Mouse (Mus musculus) cerebral cortex, adult 2 months (tissue): Measurements from ENCODE around the gene Tsr1.

ENCODE experiments used
- WGBS: fragments of 180-500 bp; shearing (Covaris S2); methylation state at CpG from one replicate; pipeline ENCODE4 v1.1.7; 2018; 5-methylcytosine and 5-hydroxymethylcytosine counted together

The Tsr1 gene

DNA sequence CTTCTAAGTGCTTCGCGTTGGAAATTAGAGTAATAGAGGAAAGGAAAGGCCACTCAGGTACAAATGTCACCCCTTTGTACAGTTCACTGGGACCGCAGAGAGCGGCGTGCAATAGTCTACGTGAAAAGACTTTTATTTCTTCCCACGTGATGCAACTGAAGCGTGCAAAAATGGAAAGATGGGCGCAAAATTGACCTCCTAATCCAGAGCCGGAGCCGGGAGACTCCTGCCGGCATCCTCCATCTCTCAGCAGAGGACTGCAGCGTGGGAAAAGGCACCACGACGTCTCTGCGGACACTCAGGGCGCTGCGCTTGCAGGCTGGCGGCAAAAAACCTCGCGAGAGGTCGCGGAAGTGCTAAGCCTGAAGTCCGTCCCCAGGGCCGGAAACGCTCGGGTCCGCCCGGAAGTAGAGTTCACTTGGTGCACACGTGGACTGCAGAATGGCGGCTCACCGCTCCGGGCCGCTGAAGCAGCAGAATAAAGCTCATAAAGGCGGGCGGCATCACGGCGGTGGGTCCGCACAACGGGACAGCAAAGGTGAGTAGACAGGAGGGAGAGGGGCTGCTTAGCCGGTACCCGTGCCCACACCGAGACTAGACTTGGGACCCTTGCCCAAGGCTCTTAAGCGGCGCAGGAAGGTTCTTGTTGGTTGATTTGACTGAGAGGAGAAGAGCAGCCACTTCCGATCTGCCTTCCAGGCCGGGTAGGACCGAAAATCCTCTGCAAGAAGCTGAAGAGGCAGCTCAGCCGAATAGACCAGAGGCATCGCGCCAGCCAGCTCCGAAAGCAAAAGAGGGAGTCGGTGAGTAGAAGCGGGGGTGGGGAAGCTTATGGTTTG is at the start of gene Tsr1:
Gene Tsr1, plus strand, starts transcription at position 394 of the 839 bp plus-strand sequence.
- WGBS = under 1% methylated on average over 54 of the region's 54 CpGs

GRCm38 (mm10) chr11:74850998-74851661 is 46.7 kb upstream of the Tsr1 start:
- WGBS = 75% methylated on average over 14 of the region's 14 CpGs

GRCm38 (mm10) chr11:74857756-74858155 is 40.1 kb upstream of the Tsr1 start:
- WGBS = 90% methylated on average over 9 of the region's 9 CpGs

DNA sequence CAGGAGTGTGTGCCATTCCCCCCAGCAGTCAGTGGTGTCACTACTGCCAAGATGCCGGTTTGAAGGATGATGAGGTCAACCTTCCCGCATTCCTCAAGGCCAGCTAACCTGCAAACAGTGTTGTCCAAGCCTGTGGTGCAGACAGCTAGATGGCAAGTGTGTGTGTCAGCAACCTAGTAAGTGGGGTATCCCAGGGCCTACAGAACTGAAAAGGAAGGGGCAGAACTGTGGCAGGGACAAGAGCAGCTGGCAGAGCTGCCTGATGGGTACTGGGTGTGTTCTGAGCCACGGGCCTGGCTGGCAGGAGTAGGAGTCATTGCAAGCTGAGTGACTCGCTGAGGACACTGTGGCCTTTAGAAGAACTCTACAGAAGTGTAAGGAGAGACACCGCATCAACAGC is 35.7 kb upstream of the Tsr1 start:
- whole genome bisulfite sequencing = 78% methylated on average over 5 of the region's 5 CpGs

GRCm38 (mm10) chr11:74863471-74863870 is 34.4 kb upstream of the Tsr1 start:
- 36% methylated on average over 11 of the region's 11 CpGs for WGBS

DNA sequence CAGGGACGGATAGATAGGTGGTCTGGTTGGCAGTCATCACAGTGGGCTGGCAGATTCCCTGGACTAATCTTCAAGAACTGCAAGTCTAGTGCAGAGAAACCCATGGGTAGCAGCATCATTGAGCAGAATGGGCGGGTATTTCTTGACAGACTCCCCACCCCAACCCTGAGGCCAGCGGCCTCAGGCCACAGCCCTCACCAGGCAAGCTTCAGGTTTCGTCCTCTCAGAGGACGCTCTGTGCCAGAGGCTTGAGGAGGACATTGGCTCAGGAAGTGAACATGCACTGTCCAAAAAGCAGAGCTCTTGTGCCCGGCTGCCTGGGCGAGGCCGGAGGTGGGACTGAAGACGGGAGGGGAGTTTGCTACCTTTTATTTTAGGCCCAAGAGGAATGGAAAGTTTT is 33.5 kb upstream of the Tsr1 start:
- WGBS = 91% methylated on average over 9 of the region's 9 CpGs

DNA sequence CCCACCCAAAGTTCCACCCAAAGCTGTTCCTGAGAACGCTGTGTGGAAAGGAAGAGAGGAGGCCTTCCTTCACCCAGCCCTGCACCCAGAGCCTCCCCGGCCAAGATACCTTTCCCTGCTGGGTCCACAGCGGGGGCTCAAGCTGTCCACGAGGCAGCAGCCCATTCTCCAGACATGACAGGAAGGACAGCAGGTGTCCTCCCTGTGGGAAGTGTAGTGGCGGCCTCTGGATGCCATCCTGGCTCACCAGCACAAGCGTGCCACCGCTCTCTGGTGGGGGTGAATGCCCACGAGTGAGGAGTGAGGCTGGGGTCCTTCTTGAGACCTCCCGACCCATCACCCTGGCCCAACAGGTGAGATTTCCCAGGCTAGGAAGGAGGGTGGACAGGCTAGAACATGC is 32.6 kb upstream of the Tsr1 start:
- WGBS = 81% methylated on average over 9 of the region's 9 CpGs

DNA sequence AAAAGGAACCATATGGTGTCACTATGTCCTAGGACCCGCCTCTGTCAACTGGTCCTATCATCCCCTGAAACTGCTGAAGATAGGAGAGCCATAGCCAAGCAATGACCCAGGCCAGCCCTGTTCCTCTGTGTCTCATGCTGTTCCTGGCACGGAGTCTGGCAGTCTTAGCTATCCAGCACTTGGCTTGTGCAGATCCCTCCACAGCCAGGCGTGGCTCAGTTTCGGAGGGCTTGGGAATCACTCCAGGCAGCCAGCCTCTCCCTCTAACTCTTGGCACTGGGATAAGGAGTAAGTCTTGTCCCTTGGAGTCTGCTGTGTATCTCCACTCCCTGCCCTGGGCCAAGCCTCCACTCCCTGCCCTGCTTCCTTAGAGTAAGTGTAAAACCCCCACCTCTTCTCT is 31.2 kb upstream of the Tsr1 start:
- WGBS = 41% methylated on average over 4 of the region's 4 CpGs

GRCm38 (mm10) chr11:74867181-74867580 is 30.7 kb upstream of the Tsr1 start:
- WGBS = 59% methylated on average over 2 of the region's 2 CpGs

DNA sequence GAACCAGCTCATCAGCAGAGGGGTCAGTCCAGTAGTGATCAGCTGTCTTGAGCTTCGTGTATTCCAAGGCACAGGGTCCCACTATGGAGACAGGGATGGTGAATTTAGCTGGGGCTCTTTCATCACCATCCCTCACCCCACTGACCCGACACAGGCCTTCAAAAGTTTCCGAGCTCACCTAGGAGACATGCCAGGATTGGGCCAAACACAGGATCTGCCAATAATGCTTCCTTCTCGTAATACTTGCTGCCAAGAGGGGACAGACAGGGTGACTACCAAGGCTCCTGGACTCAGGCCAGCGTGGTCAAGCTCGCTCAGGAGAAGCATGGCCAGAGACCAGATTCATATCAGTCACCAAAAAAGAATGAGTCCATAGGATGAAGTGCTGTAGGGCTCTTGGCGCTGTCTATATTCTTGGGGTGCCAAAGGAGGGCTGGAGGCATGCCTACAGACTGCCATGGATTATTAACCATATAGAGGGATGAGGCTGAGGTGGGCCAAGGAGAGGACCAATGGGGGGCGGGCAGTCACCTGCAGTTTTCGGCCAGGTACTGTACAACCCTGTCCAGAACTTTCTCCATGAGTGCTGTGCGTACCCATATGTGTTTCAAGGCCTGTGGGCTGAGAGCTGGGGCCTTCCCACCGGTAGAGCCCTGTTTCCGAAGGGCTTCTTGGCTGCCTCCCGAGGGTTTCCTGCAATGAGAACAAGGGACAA is 29.7 kb upstream of the Tsr1 start:
- WGBS = 85% methylated on average over 13 of the region's 13 CpGs

DNA sequence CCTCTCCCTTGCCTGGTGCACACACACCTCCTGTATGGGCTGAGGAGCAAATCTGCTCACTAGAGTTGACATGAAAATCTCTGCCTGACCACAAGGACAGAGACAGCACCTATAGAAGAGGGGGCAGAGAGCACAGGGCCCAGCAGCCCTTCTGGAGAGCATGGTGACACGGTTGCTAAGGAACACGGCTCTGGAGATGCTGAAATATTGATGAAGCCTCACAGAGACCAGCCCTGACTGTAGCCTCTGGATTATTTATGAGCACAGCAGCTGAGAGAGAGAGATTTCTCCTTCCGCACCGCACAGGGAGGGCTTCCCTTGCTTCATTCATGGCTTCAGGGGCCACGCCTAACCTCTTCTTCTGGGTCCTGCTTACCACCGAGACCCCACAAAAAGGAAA is 28.3 kb upstream of the Tsr1 start:
- 84% methylated on average over 6 of the region's 6 CpGs for WGBS

GRCm38 (mm10) chr11:74870544-74870943 is 27.3 kb upstream of the Tsr1 start:
- 58% methylated on average over 4 of the region's 4 CpGs for WGBS

DNA sequence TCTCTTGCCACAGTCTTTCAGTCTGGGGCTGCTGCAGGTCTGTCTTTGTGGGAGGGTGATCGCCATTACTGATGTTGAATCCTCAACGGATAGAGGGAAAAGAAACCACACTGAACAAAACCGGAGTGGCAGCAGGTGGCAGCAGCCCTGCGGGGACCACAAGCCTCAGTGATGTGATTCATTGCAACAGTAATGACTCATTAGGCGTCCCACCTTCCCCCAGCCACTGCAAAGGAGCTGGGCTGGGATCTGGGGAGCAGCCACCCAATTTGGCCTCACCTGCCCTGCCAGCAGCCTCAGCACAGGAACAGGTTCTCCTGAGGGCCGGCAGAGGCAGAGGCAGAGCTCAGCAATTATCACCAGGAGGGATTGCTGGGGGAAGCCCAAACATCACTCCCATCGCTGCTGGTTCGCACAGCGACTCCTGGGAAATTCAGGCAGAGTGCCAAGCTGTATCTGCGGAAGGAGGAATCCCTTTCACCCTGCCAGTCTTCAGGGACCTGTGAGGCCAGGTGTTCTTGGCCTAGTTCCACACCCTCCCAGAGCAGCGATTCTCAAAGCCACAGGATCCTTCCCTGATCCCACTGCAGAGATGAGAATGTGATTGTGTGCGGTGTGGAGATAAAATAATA is 26.8 kb upstream of the Tsr1 start:
- 21% methylated on average over 12 of the region's 12 CpGs for WGBS

DNA sequence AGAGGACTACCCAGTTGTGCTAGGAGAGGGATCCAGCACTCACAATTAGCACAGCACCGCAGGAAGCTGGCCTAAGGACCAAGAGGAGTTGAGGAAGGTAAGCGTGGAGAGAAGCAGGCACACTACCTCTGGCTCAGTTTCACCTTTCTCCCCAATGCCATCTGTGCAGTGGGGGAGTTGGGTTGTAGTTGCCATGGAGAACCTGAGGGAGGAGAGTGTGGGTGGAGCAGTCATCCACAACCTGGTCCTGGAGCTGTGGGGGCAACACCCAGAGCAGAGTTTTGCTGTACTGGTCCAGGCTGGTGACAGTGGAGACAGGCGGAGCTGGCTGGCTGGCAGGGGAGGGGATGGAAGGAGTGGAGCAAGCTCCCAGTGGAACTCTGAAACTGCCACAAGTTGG is 23.2 kb upstream of the Tsr1 start:
- WGBS = 43% methylated on average over 3 of the region's 3 CpGs

- 5% methylated on average over 9 of the region's 9 CpGs for whole genome bisulfite sequencing
Measured at GRCm38 (mm10) chr11:74876801-74877200, 21.1 kb upstream of the Tsr1 start.

GRCm38 (mm10) chr11:74880999-74881398 is 16.9 kb upstream of the Tsr1 start:
- WGBS = 66% methylated on average over 9 of the region's 9 CpGs

DNA sequence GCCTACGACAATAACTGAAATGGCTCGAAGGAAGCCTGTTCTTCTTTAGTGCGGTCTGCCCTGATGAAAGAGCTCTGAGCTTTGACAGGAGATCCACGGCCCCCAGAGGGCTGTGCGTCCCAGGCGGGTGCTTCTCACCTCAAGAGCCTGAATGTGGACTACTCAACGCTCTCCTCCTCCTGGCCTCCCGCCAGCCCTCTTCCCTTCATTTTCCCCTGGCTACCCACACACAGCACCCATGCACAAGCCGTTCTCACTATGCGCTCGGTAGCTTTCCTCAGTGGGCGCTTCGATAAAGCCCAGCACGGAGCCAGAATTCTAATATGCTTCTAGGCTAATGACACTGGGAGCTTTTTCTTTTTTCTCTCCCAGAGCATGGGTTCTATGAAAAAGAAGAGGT is 15.9 kb upstream of the Tsr1 start:
- WGBS = 30% methylated on average over 14 of the region's 14 CpGs

- 73% methylated on average over 10 of the region's 10 CpGs for WGBS
Measured at GRCm38 (mm10) chr11:74883098-74883497, 14.8 kb upstream of the Tsr1 start.

DNA sequence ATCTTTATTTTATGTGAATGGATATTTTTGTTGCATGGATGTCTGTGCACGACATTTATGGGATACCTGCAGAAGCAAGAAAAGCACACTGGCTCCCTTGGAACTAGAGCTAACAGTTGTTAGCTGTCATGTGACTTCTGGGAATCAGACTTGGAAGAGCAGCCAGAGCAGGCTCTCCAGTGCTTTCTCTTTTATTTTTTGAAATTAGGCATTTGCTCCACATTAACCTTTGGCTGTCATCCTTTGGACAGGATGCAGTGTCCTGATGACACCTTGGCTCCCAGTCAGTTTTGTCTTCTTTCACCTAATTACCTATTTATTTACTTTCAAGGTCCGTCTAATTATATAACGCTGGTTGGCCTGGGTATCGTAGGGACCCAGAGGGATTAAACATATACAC is 3.3 kb upstream of the Tsr1 start:
- WGBS = 62% methylated on average over 4 of the region's 4 CpGs

GRCm38 (mm10) chr11:74895980-74896900 is 1.6 kb upstream of the Tsr1 start:
- 1% methylated on average over 54 of the region's 55 CpGs for WGBS
